Mouse (Mus musculus): Measurements from ENCODE around the gene Cep83. TPM values are rescaled to one million over a fixed set of nuclear protein-coding genes. Genes with fewer than 3 reads are reported as not detected.

Cep83 gene
- polyA plus RNA-seq, 1 experiment from 2014 or later: 24.7 TPM

DNA sequence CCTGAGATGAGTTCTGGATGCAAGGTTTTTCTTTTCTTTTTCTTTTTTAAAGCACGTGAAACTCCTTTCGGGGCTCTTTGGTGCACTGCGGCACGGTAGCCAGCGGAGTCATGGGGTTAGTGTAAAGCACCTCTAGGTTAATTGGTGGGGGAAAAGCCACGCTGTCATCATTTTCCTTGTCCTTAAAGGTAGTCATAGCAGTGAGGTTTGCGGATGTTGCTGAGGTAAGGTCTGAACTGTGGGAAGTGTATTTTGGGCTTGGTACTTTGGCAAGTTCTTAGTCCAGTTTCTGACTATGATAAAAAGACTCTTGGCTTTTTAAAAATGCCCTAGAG, 689 bp downstream of the Cep83 start:
- H3K9me3 ChIP-seq (ENCODE audit: low read depth, low read length): no peaks in the 10 kb centered on the region
- no peaks in the 10 kb centered on the region for H3K36me3 ChIP-seq (ENCODE audit: insufficient read depth)
- peak overlapping the region; percentile 84 for H3K4me3 ChIP-seq (ENCODE audit: low read depth, low read length)
- peak overlapping the region; percentile 93 for H3K27ac ChIP-seq (ENCODE audit: low read depth)
- under 1% methylated on average over 7 of the region's 7 CpGs for WGBS
- DNase-seq (no peak), ATAC-seq (ENCODE audit: insufficient read depth) (no peak; the same call in 1 of the 2 replicates)
- no peak for TF ChIP-seq CTCF (IDR thresholded peaks at IDR 0.05; ENCODE audit: low read depth)
- H3K27me3 ChIP-seq (ENCODE audit: insufficient read depth, low read length): no peaks in the 10 kb centered on the region
- peak overlapping the region; percentile 99 for H3K9ac ChIP-seq
- H3K4me1 ChIP-seq (ENCODE audit: insufficient read depth): 0 out of 2 replicates have a peak, but pooled peaks cover 5% of the 10 kb centered on the region
- H3K4me2 ChIP-seq: peak overlapping the region; percentile 89

GRCm38 (mm10) chr10:94690376-94690775, 1.9 kb downstream of the Cep83 start:
- no peaks in the 10 kb centered on the region for H3K9me3 ChIP-seq (ENCODE audit: low read depth, low read length)
- no peak overlapping the region for H3K27ac ChIP-seq (ENCODE audit: low read depth)
- WGBS: 48% methylated on average over 1 of the region's 1 CpGs
- no peaks in the 10 kb centered on the region for H3K27me3 ChIP-seq (ENCODE audit: insufficient read depth, low read length)
- no peak overlapping the region for H3K4me3 ChIP-seq (ENCODE audit: low read depth, low read length)
- ATAC-seq (ENCODE audit: insufficient read depth): no peak
- 0 out of 2 replicates have a peak, but pooled peaks cover 5% of the 10 kb centered on the region for H3K4me1 ChIP-seq (ENCODE audit: insufficient read depth)
- DNase-seq: no peak
- H3K9ac ChIP-seq: no peak overlapping the region
- H3K4me2 ChIP-seq: peak overlapping the region; percentile 32
- no peaks in the 10 kb centered on the region for H3K36me3 ChIP-seq (ENCODE audit: insufficient read depth)
- TF ChIP-seq CTCF (IDR thresholded peaks at IDR 0.05; ENCODE audit: low read depth): no peak

- TF ChIP-seq CTCF (IDR thresholded peaks at IDR 0.05; ENCODE audit: low read depth): no peak
- WGBS: 92% methylated on average over 4 of the region's 4 CpGs
- DNase-seq: no peak
These were observed 3.7 kb downstream of the Cep83 start for GRCm38 (mm10) chr10:94692163-94692562.

GRCm38 (mm10) chr10:94705643-94706258, 17.3 kb downstream of the Cep83 start:
- TF ChIP-seq CTCF (IDR thresholded peaks at IDR 0.05; ENCODE audit: low read depth): no peak
- H3K4me1 ChIP-seq (ENCODE audit: insufficient read depth): peaks cover 8% of the 10 kb centered on the region; the same call in 1 of the 2 replicates
- no peaks in the 10 kb centered on the region for H3K36me3 ChIP-seq (ENCODE audit: insufficient read depth)
- no peak for ATAC-seq (ENCODE audit: insufficient read depth)
- H3K27me3 ChIP-seq (ENCODE audit: insufficient read depth, low read length): no peaks in the 10 kb centered on the region
- H3K4me2 ChIP-seq: no peak overlapping the region
- no peak overlapping the region for H3K4me3 ChIP-seq (ENCODE audit: low read depth, low read length)
- H3K27ac ChIP-seq (ENCODE audit: low read depth): no peak overlapping the region
- no peak for DNase-seq
- 76% methylated on average over 4 of the region's 4 CpGs for WGBS
- no peak overlapping the region for H3K9ac ChIP-seq
- no peaks in the 10 kb centered on the region for H3K9me3 ChIP-seq (ENCODE audit: low read depth, low read length)

More at GRCm38 (mm10) chr10:94692163-94692562, 3.7 kb downstream of the Cep83 start:
- Histone ChIP-seq H3K27ac (ENCODE audit: low read depth) (no peak overlapping the region), H3K4me1 (ENCODE audit: insufficient read depth) (0 out of 2 replicates have a peak, but pooled peaks cover 5% of the 10 kb centered on the region), H3K27me3 (ENCODE audit: insufficient read depth, low read length) (no peaks in the 10 kb centered on the region), H3K4me2 (no peak overlapping the region), H3K9me3 (ENCODE audit: low read depth, low read length) (no peaks in the 10 kb centered on the region), H3K9ac (no peak overlapping the region), H3K4me3 (ENCODE audit: low read depth, low read length) (no peak overlapping the region), H3K36me3 (ENCODE audit: insufficient read depth) (no peaks in the 10 kb centered on the region)
- ATAC-seq (ENCODE audit: insufficient read depth): no peak

- no peak for DNase-seq
These were observed 18.2 kb downstream of the Cep83 start for GRCm38 (mm10) chr10:94706695-94707094.

GRCm38 (mm10) chr10:94709622-94710319, 21.3 kb downstream of the Cep83 start:
- no peak for TF ChIP-seq CTCF (IDR thresholded peaks at IDR 0.05; ENCODE audit: low read depth)
- Histone ChIP-seq H3K27ac (ENCODE audit: low read depth) (0 out of 2 replicates have a peak overlapping the region, but pooled peaks have one; percentile 46), H3K9ac (no peak overlapping the region), H3K27me3 (ENCODE audit: insufficient read depth, low read length) (no peaks in the 10 kb centered on the region), H3K9me3 (ENCODE audit: low read depth, low read length) (no peaks in the 10 kb centered on the region), H3K4me1 (ENCODE audit: insufficient read depth) (peaks cover 8% of the 10 kb centered on the region; the same call in 1 of the 2 replicates), H3K4me2 (0 out of 2 replicates have a peak overlapping the region, but pooled peaks have one; percentile 20), H3K36me3 (ENCODE audit: insufficient read depth) (no peaks in the 10 kb centered on the region), H3K4me3 (ENCODE audit: low read depth, low read length) (no peak overlapping the region)
- ATAC-seq (ENCODE audit: insufficient read depth): peak; percentile 76; the same call in 1 of the 2 replicates
- WGBS: 49% methylated on average over 3 of the region's 3 CpGs
- DNase-seq: peak; percentile 95

More at GRCm38 (mm10) chr10:94706695-94707094, 18.2 kb downstream of the Cep83 start:
- H3K27me3 ChIP-seq (ENCODE audit: insufficient read depth, low read length): no peaks in the 10 kb centered on the region
- H3K4me1 ChIP-seq (ENCODE audit: insufficient read depth): peaks cover 8% of the 10 kb centered on the region; the same call in 1 of the 2 replicates
- H3K4me3 ChIP-seq (ENCODE audit: low read depth, low read length): no peak overlapping the region
- H3K36me3 ChIP-seq (ENCODE audit: insufficient read depth): no peaks in the 10 kb centered on the region
- no peak overlapping the region for H3K9ac ChIP-seq
- H3K4me2 ChIP-seq: no peak overlapping the region
- ATAC-seq (ENCODE audit: insufficient read depth): no peak
- no peak overlapping the region for H3K27ac ChIP-seq (ENCODE audit: low read depth)
- 92% methylated on average over 2 of the region's 2 CpGs for WGBS
- no peaks in the 10 kb centered on the region for H3K9me3 ChIP-seq (ENCODE audit: low read depth, low read length)
- no peak for TF ChIP-seq CTCF (IDR thresholded peaks at IDR 0.05; ENCODE audit: low read depth)

DNA sequence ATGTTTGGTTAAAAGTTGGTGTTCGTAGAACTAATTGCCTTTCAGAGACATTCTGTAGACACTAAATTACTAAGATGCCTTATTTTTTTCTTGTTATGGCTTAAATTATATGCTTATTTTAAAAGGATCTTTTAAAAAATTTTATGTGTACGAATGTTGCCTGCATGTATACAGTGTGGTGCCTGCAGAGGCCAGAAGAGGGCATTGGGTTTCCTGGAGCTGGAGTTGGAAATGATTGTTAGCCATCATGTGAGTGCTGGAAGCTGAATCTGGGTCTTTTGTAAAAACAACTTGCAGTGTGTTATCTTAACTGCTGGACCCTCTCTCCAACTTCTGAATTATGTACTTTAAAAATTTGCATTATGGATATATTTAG, 21.9 kb downstream of the Cep83 start:
- TF ChIP-seq CTCF (IDR thresholded peaks at IDR 0.05; ENCODE audit: low read depth): no peak
- Histone ChIP-seq H3K4me2 (0 out of 2 replicates have a peak overlapping the region, but pooled peaks have one; percentile 20), H3K4me1 (ENCODE audit: insufficient read depth) (peaks cover 8% of the 10 kb centered on the region; the same call in 1 of the 2 replicates), H3K4me3 (ENCODE audit: low read depth, low read length) (no peak overlapping the region), H3K27ac (ENCODE audit: low read depth) (peak overlapping the region; percentile 46; the same call in 1 of the 2 replicates), H3K9ac (no peak overlapping the region), H3K9me3 (ENCODE audit: low read depth, low read length) (no peaks in the 10 kb centered on the region), H3K27me3 (ENCODE audit: insufficient read depth, low read length) (no peaks in the 10 kb centered on the region), H3K36me3 (ENCODE audit: insufficient read depth) (no peaks in the 10 kb centered on the region)
- WGBS: 70% methylated on average over 2 of the region's 2 CpGs
- no peak for ATAC-seq (ENCODE audit: insufficient read depth)
- DNase-seq: no peak

Measured in lung, embryonic 14.5 days (tissue).